Mouse (Mus musculus) c-Kit-positive CD71-positive TER-119-positive erythroid progenitor cells, embryonic 14.5 days (primary cell): ENCODE measurements around the gene Espn.

ENCODE experiments used
- DNase-seq: peaks from one replicate; pipeline ENCODE4 v3.0.0-alpha.2; 2013; ENCODE audit warnings: low spot score

The Espn gene

DNA sequence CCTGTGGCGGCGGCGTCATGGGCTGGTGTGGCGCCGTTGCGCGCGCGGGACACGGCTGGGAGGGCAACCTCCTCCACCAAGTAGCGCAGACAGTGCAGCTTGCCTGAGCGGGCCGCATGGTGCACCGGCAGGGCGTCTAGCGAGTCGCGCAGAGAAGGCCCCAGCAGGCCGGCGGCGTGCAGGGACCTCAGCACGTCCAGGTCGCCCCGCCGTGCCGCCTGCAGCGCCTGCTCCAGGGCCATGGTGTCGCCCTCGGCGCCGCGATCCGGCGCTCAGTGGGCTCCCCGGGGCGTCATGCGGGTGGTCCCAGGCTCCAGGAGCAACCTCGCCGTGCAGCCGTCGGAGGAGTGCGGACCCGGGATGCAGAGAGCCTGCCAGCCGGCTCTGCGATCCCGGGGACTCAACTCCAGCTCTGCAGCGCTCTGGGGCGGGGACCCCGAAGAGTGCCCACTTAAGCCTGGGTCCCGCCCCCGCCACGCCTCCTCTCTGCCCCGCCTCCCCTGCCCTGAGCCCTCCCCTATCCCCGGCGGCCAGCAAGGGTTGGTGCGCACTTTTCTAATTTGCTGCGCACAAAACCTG lies at the start of gene Espn:
Gene Espn, minus strand, starts transcription at position 406 of the 579 bp plus-strand sequence.
- no peak for DNase-seq

- DNase-seq, result no peak
Measured at GRCm38 (mm10) chr4:152201492-152201891, 49.3 kb upstream of the Espn start.

DNA sequence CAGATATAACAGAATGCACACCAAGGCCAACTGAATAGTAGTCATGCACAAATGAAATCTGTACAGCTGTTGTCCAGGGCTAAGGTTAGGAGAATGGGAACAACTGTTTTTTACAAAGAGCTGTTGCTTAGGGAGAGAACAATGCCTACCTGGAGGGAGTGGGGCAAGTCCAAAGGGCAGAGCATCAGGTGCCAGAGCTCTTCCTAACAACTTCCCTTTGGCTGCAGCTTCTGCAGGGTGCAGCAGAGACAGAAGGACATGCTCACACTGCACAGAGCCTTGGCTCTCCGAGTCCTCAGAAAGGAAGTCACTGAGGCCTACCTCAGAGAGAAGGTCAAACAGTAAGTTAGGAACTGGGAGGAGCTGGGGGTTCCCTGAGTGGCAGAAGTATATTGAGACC lies 47.4 kb upstream of the Espn start:
- no peak for DNase-seq

DNA sequence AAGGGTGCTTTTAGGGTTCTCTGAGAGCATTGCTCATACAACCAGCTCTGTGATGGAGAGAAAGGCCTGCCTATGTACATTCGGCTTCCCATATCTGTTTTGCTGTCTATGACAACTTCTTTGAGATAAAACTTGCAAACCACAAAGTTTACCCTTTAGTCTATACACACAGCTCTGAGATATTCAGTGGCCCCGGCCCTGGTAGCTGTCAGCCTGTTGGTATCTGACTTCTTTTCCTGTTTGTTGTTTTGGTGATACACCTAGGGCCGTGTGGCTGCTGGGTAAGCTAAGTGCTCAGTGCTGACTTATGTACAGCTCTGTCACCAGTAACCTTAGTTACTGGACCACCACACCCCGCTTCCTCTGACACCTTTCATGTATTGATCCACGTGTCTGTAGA lies 45.4 kb upstream of the Espn start:
- no peak for DNase-seq

GRCm38 (mm10) chr4:152196276-152196675 lies 44.1 kb upstream of the Espn start:
- DNase-seq, result no peak

DNA sequence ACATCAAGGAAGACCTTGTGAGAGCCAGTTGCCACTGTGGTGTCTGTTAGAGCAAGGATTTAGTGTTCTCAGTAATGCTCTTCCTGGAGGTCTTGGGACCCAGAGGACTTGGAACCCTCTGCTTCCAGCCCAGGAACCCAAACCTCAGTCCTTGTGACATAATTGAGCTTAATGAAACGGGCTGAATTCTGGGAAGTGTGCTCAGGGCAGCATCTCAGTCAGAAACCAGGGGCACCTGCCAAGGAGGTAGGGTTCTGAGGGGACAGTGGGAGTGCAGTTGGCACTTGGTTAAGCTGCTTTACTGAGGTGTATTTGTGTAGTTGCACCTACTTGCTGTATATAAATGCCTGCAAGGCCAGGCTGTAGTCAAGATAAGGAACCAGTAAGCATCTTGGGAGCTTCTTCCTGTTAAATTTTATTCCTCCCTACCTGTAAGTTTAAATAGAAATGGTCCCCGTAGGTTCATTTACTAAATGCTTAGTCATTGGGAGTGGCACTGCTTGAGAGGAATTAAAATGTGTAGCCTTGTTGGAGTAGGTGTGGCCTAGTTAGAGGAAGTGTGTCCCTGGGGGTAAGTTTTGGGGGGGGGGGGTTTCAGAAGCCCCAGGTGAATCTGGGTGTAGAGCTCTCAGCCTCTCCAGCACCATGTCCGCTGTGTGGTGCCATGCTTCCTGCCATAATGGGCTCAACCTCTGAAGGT lies 42.5 kb upstream of the Espn start:
- no peak for DNase-seq

- no peak for DNase-seq
Measured at GRCm38 (mm10) chr4:152192569-152192968, 40.4 kb upstream of the Espn start.

DNA sequence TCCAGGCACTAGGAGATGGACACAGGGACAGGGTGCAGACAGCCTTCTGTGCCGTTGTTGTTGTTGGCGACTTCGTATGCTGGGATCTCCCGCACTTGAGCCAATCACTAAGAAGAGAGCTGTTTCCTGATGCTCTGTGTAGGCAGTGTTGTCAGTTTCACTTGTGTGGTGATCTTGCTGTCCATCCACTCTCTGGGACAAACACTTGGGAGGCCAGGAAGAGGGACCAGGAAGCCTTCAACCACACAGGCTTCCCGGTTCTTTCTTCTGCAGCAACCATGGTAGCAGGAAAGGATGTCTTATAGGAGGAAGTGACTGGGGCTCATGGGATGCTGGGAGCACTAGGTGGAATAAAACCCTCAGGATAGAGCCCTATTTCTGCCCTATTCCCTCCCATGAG lies 38.5 kb upstream of the Espn start:
- DNase-seq, result no peak

DNA sequence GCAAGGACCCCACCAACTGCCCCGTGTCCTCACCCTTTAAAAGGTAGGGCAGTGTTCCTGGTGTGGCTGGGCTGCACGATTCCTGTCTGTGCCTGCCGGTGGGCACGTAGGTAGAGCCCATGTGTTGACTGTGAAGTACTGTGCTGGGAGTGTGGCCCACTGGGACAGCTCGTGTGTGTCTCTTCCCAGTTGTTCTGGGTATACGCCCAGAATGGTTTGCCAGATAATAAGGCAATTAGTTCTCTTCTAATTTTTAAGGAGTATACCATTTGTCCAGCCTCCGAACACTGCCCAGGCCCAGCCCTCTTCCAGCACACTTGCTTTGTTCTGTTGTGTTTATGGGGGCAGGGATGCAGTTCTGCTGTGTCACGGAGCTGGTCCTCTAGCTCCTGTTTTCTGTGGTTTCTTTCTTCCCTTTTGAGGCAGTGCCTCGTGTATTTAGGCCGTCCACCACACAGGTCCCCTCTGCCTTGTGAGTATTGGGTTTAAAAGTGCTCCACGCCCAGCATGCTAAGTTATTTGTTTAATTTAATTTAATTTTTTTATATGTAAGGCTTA lies 38.0 kb upstream of the Espn start:
- no peak for DNase-seq

GRCm38 (mm10) chr4:152189691-152190090 lies 37.5 kb upstream of the Espn start:
- no peak for DNase-seq

DNA sequence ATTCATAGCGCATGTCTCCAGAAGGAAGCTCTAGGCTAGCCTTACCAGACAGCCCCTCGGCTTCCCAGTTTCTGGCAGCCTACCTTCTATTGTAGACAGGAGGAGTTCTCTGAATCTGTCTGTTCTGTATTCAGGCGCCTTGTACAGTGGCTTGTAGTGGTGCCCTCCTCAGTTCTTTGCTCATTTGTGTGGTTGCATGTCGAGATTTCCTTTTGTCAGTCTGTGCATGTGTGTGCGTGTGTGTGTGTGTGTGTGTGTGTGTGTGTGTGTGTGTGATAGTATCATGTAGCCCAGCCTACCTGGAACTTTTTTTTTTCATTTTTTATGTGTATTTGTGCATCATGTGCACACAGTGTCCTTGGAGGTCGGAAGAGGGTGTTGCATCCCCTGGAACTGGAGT lies 36.9 kb upstream of the Espn start:
- DNase-seq, result no peak

DNA sequence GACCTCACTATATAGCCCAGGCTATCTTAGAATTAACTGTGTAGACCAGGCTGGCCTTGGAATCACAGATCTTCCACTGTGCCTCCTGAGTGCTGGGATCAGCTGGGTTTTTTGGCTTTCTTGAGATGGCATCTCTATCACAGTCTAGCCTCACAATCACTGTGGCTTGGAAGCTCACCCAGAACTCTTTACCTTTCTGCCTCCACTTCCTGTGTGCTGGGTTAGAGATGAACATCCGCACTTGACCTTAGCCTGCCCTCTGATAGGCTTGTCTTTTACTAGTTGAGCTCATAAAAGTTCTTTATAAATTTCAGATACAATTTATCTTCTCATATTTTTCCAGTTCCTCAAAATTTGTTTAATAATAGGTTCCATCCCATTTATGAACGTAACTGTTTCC lies 36.5 kb upstream of the Espn start:
- no peak for DNase-seq

DNA sequence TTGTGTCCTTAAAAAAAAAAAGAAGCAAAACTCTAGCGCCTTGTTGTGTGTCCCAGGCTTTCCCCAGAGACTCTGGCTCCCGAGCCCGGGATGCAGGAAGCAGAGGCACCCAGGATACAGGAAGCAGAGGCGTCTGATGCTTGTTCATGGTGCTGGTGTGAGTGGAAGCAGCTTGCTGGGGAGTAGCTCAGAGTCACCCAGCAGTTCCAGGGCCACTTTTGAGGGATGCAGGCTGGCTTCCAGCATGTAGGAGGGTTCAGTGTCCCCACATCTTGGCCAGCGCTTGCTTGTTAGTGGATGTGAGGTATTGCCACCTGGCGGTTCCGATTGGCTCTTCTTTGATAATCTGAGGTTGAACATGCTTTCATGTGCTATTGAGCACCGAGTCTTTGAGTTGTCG lies 35.0 kb upstream of the Espn start:
- DNase-seq, result no peak

GRCm38 (mm10) chr4:152186205-152187082 lies 34.3 kb upstream of the Espn start:
- no peak for DNase-seq

DNA sequence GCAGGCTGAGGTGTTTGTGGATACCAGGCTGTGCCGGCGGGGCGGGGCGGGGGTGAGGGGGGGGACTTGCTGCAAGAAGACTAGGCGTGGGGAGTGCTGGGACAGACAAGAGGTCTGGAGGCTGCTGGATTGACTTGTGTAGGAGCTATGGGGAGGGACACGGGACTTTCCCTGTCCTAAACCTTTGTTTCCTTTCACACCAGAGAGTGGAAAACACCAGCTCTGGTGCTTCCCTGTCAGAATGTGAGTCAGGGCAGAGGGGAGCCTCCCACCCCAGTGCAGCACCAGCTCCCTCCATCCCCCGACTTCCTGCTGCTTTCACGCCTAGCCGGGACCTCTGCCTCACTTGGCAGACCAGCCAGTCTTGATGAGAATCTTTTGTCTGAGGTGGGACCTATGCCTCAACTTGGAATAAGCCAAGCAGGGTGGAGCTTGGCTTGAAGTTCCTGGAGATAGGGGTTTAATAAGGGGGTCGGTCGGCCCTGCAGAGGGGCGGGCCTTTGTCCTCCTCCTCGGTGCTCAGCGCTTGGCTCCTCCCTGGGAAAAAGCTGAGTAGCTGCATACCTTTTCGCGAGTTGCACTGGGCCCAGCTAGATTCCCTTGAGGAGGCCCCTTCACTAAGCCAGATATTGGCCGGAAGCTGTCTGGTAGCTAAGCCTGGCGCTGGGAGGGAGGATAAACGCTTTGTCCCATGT lies 33.5 kb upstream of the Espn start:
- DNase-seq, result no peak

GRCm38 (mm10) chr4:152185137-152185509 lies 33.0 kb upstream of the Espn start:
- DNase-seq, result peak; percentile 66

GRCm38 (mm10) chr4:152184353-152185035 lies 32.3 kb upstream of the Espn start:
- no peak for DNase-seq

DNA sequence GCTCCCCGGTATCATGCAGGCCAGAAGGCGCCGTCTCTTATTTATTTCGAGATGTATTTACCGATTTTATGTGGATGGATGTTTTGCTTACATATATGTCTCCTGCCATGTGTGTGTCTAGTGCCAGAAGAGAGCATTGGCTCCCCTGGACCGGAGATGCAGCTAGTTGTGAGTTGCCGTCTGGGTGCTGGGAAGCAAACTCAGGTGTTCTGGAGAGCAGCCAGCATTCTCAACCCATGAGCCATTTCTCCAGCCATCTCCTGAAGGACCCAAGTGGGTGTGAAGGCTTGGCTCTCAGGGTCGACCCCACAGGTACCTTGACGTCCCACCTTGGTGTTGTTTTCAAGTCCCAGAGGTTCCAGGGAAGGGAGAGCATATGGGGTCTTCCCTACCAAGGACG lies 30.0 kb upstream of the Espn start:
- no peak for DNase-seq

DNA sequence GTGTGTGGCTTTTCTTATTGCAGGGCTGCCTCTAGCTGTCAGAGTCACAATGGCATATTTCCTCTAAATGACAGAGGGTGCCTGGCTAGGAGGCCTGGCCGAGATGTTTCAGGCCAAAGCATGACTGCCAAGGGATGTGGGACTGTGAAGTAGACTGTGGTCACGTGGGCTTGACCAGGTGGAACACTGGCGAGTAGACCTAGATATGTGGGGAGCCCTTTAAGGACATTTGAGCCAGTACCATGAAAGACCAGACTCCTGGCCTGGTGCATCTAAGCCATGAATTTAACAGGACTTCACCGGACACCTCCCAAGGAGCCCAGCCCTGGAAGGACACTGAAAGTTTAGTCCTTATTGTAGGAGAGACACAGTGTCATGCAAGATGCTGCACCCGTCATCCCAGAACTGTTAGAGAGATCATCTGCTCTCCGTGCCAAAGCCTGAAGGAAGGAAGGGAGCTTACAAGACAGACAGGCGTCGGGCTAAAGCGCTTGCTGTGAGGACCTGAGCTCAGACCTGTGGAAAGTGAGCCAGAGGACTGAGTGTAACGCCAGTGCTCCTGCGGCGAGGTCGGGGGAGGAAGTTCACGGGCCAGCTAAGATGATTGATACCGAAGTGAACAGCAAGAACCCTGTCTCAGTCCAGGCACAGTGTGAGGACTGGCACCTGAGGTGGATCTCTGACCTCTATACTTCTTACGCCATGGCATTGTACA lies 27.9 kb upstream of the Espn start:
- DNase-seq, result no peak

- no peak for DNase-seq
Measured at GRCm38 (mm10) chr4:152178916-152179705, 26.9 kb upstream of the Espn start.
